Mouse (Mus musculus) embryonic stem cell, embryonic (primary cell): Measurements from ENCODE around the gene Papolb.

Source experiments
- CTCF ChIA-PET, 4 experiments: fragments of 300-600 bp in 2 of 4; fragments of 350-600 bp in 2 of 4; sonication (Branson Sonifier 250); formaldehyde crosslinking; loops; one replicate each; lab custom pipeline; 2022; ENCODE audit warnings: inconsistent platforms in 2 of 4; lab: Charles Lee
- POLR2A ChIA-PET, 4 experiments: fragments of 300-600 bp in 2 of 4; fragments of 350-600 bp in 2 of 4; sonication (Branson Sonifier 250); formaldehyde crosslinking; loops; one replicate each; lab custom pipeline; 2022; ENCODE audit warnings: antibody characterized with exemption in 4 of 4, inconsistent platforms in 1 of 4; lab: Charles Lee

Gene Papolb

DNA sequence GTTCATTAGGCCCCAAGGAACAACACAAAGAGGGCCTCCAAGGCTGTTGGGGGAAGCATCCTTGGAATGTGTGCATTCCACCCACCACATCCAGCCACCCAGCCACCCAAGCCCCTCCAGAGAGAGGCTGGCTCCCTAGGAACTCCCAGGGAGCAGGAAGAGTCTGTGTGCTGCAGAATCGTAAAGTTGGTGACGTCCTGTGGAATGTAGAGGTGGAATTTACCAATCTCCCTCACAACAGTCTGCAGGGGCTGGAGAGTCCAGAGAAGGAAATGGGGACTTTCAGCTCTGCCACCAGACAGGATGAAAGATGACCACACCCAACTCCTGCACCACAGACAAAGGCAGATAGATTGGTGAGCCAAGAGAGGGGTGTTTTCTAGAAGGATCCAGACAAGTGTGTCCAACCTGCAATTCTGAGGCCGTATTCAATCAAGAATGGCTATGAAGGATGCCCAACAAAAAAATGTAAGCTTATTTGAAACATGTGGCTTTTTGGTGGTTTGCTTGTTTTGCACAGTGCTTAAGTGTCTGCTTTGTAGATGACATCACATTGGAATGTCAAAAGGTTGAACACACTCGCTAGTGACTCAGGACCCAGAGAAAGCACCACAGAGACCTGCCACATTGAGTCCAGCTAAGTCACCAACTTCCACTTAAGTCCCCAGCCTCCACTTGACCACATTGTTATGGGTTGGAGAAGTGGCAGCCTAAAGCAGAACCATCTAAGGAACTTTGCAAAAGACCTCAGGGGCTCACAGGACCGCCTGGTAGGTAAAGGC lies 15.3 kb upstream of the Papolb start:
- POLR2A ChIA-PET = interaction anchor here (0.6 to 3.1 kb wide), 27 partner anchors 7 to 334 kb away, joined by 3 to 21 read pairs (median 4); partner anchors contain the start of genes Papolb (in 3 of the 4) and Tnrc18 (in 1 of the 4)

GRCm38 (mm10) chr5:142537286-142537685 lies 7.4 kb upstream of the Papolb start:
- CTCF ChIA-PET = interaction anchor here in 2 of 4 experiments (0.6 to 2.6 kb wide), 6 partner anchors 9 to 578 kb away, joined by 3 to 20 read pairs (median 6); no protein-coding TSS in a partner anchor
- POLR2A ChIA-PET = interaction anchor here in 3 of 4 experiments (0.8 to 2.8 kb wide), 10 partner anchors 8 to 74 kb away, joined by 3 to 11 read pairs (median 5); partner anchors contain the start of genes Ap5z1 (in 1 of the 3) and Papolb (in 1 of the 3)

More for the DNA sequence above, 15.3 kb upstream of the Papolb start:
- CTCF ChIA-PET = interaction anchor here (0.6 to 2.9 kb wide), 9 partner anchors 8 to 309 kb away, joined by 3 to 19 read pairs (median 4); no protein-coding TSS in a partner anchor

DNA sequence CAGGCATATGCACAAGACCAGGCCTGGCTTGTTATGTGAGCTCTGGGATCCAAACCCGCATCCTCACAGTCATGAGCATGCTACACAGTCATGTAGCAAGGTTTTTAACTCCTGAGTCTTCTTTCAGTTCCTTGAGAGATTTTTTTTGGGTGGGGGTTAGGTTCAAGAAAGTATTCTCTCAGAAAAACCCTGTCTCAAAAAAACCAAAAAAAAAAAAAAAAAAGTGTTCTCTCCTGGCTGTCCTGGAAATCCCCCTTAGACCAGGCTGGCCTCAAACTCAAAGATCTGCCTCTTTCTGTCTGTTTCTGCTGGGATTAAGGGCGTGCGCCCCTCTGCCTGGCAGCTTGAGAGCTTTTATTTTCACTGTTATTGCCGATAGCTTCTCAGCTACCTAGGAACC lies 5.5 kb upstream of the Papolb start:
- ChIA-PET CTCF (interaction anchor here in 3 of 4 experiments (0.8 to 2.6 kb wide), 6 partner anchors 11 to 85 kb away, joined by 3 to 10 read pairs (median 3); partner anchors contain the start of gene Radil (in 1 of the 3)), POLR2A (interaction anchor here in 2 of 4 experiments (0.6 to 3.2 kb wide), 4 partner anchors 11 to 624 kb away, joined by 3 to 13 read pairs (median 4); no protein-coding TSS in a partner anchor)

DNA sequence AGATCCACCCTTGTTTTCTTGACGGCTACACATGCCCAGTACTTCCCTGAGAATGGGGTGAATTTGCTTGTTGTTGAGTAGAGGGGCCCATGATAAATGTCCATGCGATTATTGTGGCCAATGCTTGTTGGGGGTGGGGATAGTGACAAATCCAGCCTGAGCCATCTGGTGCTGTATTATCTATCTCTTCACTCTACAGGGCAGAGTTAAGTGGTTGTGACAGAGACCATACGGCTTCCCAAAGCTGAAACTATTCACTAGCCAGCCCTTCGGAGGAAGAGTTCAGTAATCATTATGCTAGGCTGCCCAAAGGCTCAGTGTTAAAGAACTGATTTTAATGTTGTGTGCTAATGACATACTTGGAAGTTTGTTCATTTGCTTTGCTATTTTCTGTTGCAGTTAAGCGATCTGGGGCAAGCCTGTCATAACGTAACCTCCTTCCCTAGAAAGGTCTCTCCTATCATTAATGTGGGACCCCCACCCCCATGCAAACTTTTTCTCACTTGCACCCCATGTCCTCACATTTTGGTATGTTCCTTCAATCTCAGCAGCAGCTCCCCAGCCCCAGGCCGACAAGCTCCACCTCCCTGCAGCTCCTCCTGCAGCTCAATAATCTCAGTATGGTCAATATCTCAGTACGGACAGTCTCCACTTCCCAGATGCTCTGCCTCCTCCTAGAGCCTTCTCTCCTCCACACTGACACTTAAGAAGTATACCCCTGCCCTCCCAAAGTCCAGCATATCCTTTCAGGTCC lies 5.0 kb downstream of the Papolb start:
- POLR2A ChIA-PET = no interaction called here
- CTCF ChIA-PET = interaction anchor here in 1 of 4 experiments (0.7 kb wide), 1 partner anchor 22 kb away, joined by 3 read pairs; no protein-coding TSS in a partner anchor

- ChIA-PET POLR2A (interaction anchor here in 3 of 4 experiments (0.6 to 1.7 kb wide), 12 partner anchors 9 to 944 kb away, joined by 3 to 5 read pairs (median 3); partner anchors contain the start of gene Papolb (in 1 of the 3)), CTCF (interaction anchor here in 3 of 4 experiments (0.6 to 1.6 kb wide), 6 partner anchors 16 to 99 kb away, joined by 3 to 14 read pairs (median 5); partner anchors contain the start of gene Radil (in 1 of the 3))
Measured at GRCm38 (mm10) chr5:142521195-142521866, 8.5 kb downstream of the Papolb start.

DNA sequence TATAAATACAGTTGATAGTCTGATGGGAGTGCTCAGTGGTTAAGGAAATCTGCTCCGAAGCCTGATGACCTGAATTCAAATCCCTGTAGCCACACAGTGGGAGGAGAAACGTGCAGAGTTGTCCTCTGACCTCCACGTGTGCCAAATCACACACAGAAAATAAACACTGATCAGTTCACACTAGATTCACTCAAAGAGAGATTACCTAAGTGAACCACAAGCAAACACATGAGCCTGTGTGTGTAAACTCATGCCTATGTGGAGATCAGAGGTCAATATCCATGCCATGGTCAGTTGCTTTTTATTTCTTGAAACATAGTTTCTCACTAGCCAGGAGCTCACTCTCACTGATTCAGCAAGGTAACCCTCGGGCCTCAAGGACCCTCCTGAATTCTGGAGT lies 9.5 kb downstream of the Papolb start:
- ChIA-PET POLR2A (interaction anchor here in 2 of 4 experiments (0.8 to 1.7 kb wide), 4 partner anchors 11 to 18 kb away, joined by 3 to 5 read pairs (median 4); no protein-coding TSS in a partner anchor), CTCF (interaction anchor here in 3 of 4 experiments (0.6 to 1.4 kb wide), 4 partner anchors 18 to 100 kb away, joined by 3 to 6 read pairs (median 4); partner anchors contain the start of gene Radil (in 1 of the 3))

GRCm38 (mm10) chr5:142518973-142519372 lies 10.9 kb downstream of the Papolb start:
- POLR2A ChIA-PET = interaction anchor here (0.5 to 1.6 kb wide), 4 partner anchors 17 to 438 kb away, joined by 3 to 4 read pairs (median 3); no protein-coding TSS in a partner anchor
- CTCF ChIA-PET = interaction anchor here in 2 of 4 experiments (0.7 to 1.6 kb wide), 3 partner anchors 14 to 31 kb away, joined by 3 to 5 read pairs (median 3); partner anchors contain the start of gene Radil (in 1 of the 2)

GRCm38 (mm10) chr5:142512112-142512511 lies 17.8 kb downstream of the Papolb start:
- ChIA-PET CTCF (interaction anchor here in 3 of 4 experiments (0.6 to 2.6 kb wide), 4 partner anchors 10 to 1947 kb away, joined by 3 to 8 read pairs (median 4); partner anchors contain the start of gene Radil (in 1 of the 3)), POLR2A (interaction anchor here in 2 of 4 experiments (1.0 to 1.7 kb wide), 5 partner anchors 11 to 33 kb away, joined by 3 to 5 read pairs (median 4); no protein-coding TSS in a partner anchor)

DNA sequence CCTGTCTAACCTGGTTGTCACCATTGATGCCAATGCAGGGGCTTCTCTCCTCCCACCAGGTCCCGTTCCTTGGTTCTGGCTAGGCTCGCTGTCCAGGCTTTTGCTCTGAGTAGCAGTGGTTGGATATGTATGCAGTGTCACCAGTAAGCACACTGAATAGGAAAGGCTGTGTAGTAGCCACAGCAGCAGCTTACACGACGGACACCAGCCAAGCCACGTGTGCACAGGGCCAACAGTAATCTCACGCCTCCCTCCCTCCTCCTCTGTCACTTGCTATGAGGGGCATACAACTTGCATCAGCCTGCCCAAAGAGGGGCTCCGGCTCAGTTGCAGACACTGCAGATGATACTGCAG lies 19.8 kb downstream of the Papolb start:
- POLR2A ChIA-PET = interaction anchor here in 2 of 4 experiments (0.8 to 2.3 kb wide), 7 partner anchors 9 to 37 kb away, joined by 3 to 5 read pairs (median 4); partner anchors contain the start of gene Papolb (in 1 of the 2)
- CTCF ChIA-PET = interaction anchor here in 2 of 4 experiments (0.7 to 1.6 kb wide), 3 partner anchors 41 to 662 kb away, joined by 3 to 4 read pairs (median 3); partner anchors contain the start of gene Radil (in 1 of the 2)

- POLR2A ChIA-PET = interaction anchor here in 3 of 4 experiments (0.6 to 2.3 kb wide), 11 partner anchors 9 to 37 kb away, joined by 3 to 5 read pairs (median 4); partner anchors contain the start of gene Papolb (in 2 of the 3)
- CTCF ChIA-PET = interaction anchor here in 3 of 4 experiments (0.7 to 1.6 kb wide), 5 partner anchors 9 to 661 kb away, joined by 3 to 4 read pairs (median 4); partner anchors contain the start of gene Radil (in 2 of the 3)
Measured at GRCm38 (mm10) chr5:142509141-142510060, 20.5 kb downstream of the Papolb start.

DNA sequence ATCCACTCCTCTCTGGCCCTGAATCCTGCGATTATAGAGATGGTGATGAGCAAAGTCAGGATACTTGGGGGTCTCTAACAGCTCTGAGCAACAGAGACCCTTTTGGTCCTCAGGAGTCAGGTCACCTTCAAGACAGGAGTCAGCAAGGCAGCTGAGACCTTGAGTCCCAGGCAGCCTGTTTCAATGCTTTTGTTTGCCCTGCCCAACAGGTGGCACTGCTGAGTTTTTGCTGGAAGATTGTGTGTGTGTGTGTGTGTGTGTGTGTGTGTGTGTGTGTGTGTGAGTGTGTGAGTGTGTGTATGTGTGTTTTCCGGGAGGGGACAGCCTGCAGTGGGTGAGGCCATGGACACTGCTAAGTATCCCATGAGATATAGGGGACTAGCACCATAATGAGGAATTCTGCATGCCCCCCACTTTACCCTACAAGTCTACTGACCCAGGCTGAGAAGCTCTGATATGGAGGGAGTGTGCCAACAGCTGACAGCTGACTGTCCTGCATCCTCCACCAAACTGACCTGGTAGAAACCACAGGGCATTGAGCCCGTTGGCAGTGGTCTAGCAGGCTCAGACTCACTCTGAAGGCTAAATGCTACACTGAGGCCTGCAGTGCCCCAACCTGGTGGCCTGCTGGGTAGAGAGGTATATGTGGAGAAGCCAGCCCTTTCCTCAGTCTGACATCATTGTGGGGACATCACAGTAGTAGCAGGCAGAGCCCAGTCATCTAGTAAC lies 24.0 kb downstream of the Papolb start:
- CTCF ChIA-PET = interaction anchor here (0.6 to 6.3 kb wide), 33 partner anchors 8 to 659 kb away, joined by 3 to 83 read pairs (median 4); partner anchors contain the start of genes Radil (in 1 of the 4) and Slc29a4 (in 1 of the 4)
- POLR2A ChIA-PET = interaction anchor here in 3 of 4 experiments (0.6 to 2.5 kb wide), 10 partner anchors 11 to 443 kb away, joined by 3 to 9 read pairs (median 4); partner anchors contain the start of genes Papolb (in 1 of the 3) and Radil (in 1 of the 3)

- CTCF ChIA-PET = interaction anchor here in 2 of 4 experiments (1.6 to 6.3 kb wide), 4 partner anchors 42 to 116 kb away, joined by 5 to 83 read pairs (median 24); partner anchors contain the start of gene Radil (in 2 of the 2)
Measured at GRCm38 (mm10) chr5:142504175-142504574, 25.7 kb downstream of the Papolb start.

GRCm38 (mm10) chr5:142502414-142502813 lies 27.5 kb downstream of the Papolb start:
- ChIA-PET CTCF (interaction anchor here (0.5 to 6.3 kb wide), 65 partner anchors 9 to 1892 kb away, joined by 3 to 83 read pairs (median 5); partner anchors contain the start of genes Radil (in 4 of the 4), Ap5z1 (in 1 of the 4) and Papolb (in 1 of the 4)), POLR2A (interaction anchor here in 3 of 4 experiments (0.6 to 2.1 kb wide), 28 partner anchors 11 to 1966 kb away, joined by 3 to 21 read pairs (median 4); partner anchors contain the start of gene Radil (in 1 of the 3))

More at GRCm38 (mm10) chr5:142504175-142504574, 25.7 kb downstream of the Papolb start:
- POLR2A ChIA-PET = interaction anchor here in 1 of 4 experiments (1.6 kb wide), 1 partner anchor 34 kb away, joined by 3 read pairs; no protein-coding TSS in a partner anchor

GRCm38 (mm10) chr5:142500918-142501317 lies 29.0 kb downstream of the Papolb start:
- CTCF ChIA-PET = interaction anchor here (0.6 to 1.7 kb wide), 24 partner anchors 8 to 1247 kb away, joined by 3 to 19 read pairs (median 4); partner anchors contain the start of gene Radil (in 3 of the 4)
- POLR2A ChIA-PET = interaction anchor here (0.6 to 1.9 kb wide), 13 partner anchors 8 to 767 kb away, joined by 3 to 8 read pairs (median 3); partner anchors contain the start of genes Ap5z1 (in 1 of the 4), Papolb (in 1 of the 4) and Radil (in 1 of the 4)
